Mouse (Mus musculus) adrenal gland, adult 2 months (tissue): Measurements from ENCODE around the gene Tex9. TPM values are rescaled to one million over a fixed set of nuclear protein-coding genes. Genes with fewer than 3 reads are reported as not detected.

ENCODE experiments used
- microRNA-seq, 2 experiments: library from miRNA; unstranded; fragments of <30 nt; microRNA quantifications; one replicate each; pipeline ENCODE4 v1.2.0; 2021
- polyA plus RNA-seq: library from polyadenylated mRNA; depleted of rRNA; stranded (reverse); fragments of >200 nt; gene quantifications from 2 replicates; pipeline ENCODE4 v1.2.3, GENCODE M21; 2012; rRNA removed
- total RNA-seq, 2 experiments: library from RNA; stranded (reverse); gene quantifications; 2 replicates each; pipeline ENCODE4 v1.2.3; 2021

The Tex9 gene
- total and polyA plus RNA-seq, 3 experiments: 1.1 to 7.6 (median 2.9) TPM

Small RNA genes lying within 50 kb of the gene (microRNA-seq; reads per million reads assigned to microRNA genes)
- gene Gm28010: 0 reads per million in 2 experiments

Other genes starting within 250 kb of the Tex9 start
- gene Zfp280d, start 217.4 kb downstream of the Tex9 start, total RNA-seq: 10 to 100 TPM; 29.4 to 33.1 TPM
- 3.1 and 4.2 TPM in 2 replicates for gene Zfp280d, start 217.4 kb downstream of the Tex9 start, polyA plus RNA-seq
- 1 to 10 TPM; 2.2 to 4.0 TPM for gene Mns1, start 54.2 kb downstream of the Tex9 start, total RNA-seq
- 0.19 and 0.22 TPM in 2 replicates for gene Mns1, start 54.2 kb downstream of the Tex9 start, polyA plus RNA-seq
- 10 to 100 TPM; 18.9 to 20.4 TPM for gene Rfx7, start 40.0 kb upstream of the Tex9 start, total RNA-seq
- 2.5 and 2.9 TPM in 2 replicates for gene Rfx7, start 40.0 kb upstream of the Tex9 start, polyA plus RNA-seq
- 100 to 1,000 TPM; 393 to 436 TPM for gene Nedd4, start 170.1 kb upstream of the Tex9 start, total RNA-seq
- gene Nedd4, start 170.1 kb upstream of the Tex9 start, polyA plus RNA-seq: 139 and 169 TPM in 2 replicates